Mouse (Mus musculus) c-Kit-positive CD71-positive TER-119-negative erythroid progenitor cells, embryonic 14.5 days (primary cell): ENCODE data around the gene Plxna2.

ENCODE experiments used
- DNase-seq: peaks from one replicate; pipeline ENCODE4 v3.0.0-alpha.2; 2013; ENCODE audit warnings: low read depth

Gene Plxna2

GRCm38 (mm10) chr1:194660426-194661119 lies 42.6 kb downstream of the Plxna2 start:
- no peak for DNase-seq

- no peak for DNase-seq
Observed at GRCm38 (mm10) chr1:194663021-194663420, 45.0 kb downstream of the Plxna2 start.

- DNase-seq: no peak
Observed at GRCm38 (mm10) chr1:194665715-194666114, 47.7 kb downstream of the Plxna2 start.

DNA sequence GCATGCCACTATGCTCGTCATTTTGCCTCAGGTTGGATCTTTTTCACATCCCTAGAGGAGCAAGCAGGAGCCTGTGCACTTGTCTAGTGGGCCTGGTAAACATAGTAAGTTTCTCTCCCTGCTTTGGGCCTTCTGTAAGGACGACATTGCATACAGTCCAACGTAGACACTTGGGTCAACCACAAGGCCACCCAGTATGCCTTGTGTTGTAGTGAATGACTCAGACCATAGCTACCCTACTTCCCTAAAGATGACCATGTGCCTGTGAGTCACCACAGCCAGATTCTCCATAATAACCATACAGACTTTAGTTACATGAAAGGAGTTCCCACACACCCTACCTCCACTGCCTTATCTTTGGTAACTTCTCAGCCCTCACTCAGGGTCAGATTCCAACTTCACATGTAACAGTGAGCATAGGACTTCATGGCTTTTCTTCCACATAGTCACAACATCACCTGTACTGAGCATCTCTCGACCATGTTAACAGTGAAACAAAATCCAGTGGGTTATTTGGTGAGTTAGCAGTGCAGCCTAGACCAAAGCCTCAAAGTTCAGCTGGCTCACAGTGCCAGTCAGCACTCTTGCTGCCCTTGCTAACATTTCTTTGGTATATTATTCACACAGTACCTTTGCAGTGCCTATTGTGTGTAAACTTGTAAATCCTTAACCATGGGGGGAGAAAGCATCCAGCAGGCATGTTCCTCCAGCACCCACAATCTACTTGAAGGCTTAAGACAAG lies 53.9 kb downstream of the Plxna2 start:
- DNase-seq: no peak

DNA sequence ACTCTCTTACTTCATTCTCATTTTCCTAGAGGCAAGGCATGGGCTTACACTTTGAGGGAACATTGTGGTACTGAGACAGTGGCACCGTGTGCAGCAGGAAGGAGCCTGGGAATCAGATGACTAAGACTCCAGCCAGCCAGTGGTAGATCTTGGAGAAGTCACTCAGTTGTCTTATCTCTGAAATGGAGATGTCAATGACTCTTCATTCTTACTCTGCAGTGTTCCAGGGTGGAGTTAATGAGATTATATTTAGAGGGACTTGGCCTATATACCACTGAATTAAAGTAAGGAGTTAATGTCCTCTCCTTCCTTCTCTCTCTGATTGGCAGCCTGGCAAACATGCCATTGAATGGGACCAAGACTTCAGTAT lies 54.5 kb downstream of the Plxna2 start:
- peak; percentile 37 for DNase-seq

- DNase-seq: peak; percentile 38
Observed at GRCm38 (mm10) chr1:194673229-194673628, 55.2 kb downstream of the Plxna2 start.

- no peak for DNase-seq
Observed at GRCm38 (mm10) chr1:194675106-194675890, 57.3 kb downstream of the Plxna2 start.

GRCm38 (mm10) chr1:194675891-194676200 lies 57.8 kb downstream of the Plxna2 start:
- DNase-seq: peak; percentile 63

GRCm38 (mm10) chr1:194677878-194678277 lies 59.9 kb downstream of the Plxna2 start:
- DNase-seq: no peak

DNA sequence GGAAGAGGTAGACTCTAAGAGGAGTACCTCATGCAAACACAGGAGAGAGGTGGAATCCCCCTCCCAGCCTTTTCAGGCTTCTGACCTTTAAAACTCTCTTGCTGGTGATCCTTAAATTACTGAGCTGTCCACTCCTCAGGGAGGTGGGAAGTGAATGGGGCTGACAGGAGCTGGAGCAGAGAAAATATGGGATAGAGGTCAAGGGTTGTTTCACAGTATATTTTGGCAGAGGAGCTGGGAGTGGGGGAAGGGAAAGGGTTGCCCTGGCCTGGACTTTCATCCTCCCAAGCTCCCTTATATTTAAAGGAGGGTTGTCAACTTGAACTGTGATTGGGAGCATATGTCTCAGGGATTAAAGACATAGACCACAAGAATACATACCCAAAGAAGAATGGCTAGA lies 61.1 kb downstream of the Plxna2 start:
- DNase-seq: no peak

- DNase-seq: no peak
Observed at GRCm38 (mm10) chr1:194680136-194680535, 62.1 kb downstream of the Plxna2 start.

- DNase-seq: no peak
Observed at GRCm38 (mm10) chr1:194682021-194682420, 64.0 kb downstream of the Plxna2 start.

DNA sequence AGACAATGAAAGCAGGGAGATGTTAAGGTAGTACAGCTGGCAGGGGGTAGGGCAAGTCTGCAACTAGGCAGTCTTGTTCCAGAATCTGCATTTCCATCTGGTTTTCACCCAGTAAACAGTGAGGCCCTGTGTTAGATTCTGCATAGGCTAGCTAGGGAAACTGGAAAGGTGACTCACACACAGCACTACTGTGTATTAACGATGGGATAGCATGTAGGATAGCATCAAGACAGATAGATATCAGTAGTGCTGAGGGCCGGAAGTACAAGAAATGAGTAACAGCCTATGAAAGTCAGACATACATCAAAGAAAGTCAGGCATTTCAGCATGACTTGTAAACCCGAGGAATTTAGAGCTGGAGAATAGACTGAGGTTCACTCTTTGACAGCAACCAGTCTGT lies 65.1 kb downstream of the Plxna2 start:
- DNase-seq: no peak

GRCm38 (mm10) chr1:194685896-194686295 lies 67.9 kb downstream of the Plxna2 start:
- no peak for DNase-seq

DNA sequence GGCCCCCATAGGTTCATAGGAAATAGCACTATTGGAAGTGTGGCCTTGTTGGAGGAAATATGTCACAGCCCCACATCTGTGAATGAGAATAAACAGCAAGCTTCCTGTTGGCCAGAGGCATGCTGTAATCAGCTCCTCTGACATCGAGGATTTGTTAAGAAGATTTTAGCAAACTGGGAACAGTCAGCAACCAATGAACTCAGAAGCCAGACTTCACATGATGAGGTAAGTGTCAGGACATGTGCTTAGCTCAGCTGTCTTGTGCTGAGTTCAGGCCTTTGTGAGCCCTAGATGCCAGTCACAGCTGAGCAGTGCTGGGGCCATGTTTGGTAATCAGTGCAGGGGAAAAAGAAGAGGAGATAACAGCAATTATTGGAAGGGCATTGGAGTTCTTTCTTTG lies 69.7 kb downstream of the Plxna2 start:
- no peak for DNase-seq

DNA sequence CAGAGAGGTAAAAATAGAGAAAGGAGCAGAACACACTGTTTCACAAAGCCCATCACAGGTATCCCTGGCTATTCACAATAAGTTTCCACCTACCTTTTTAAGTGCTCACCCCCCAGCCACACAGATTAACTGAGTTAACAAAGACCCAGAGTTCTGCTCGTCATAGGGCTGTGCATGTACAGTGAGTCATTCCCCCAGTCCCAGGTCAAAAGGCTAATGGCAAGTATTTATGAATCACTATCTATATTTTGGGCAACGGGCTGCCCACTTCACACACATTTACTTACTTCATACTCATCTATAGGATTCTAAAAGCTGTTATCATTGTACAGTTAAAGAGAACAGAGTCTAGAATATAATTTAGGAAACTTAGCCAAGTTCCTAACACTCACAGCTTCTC lies 70.1 kb downstream of the Plxna2 start:
- DNase-seq: no peak

GRCm38 (mm10) chr1:194693063-194693462 lies 75.0 kb downstream of the Plxna2 start:
- DNase-seq: no peak

DNA sequence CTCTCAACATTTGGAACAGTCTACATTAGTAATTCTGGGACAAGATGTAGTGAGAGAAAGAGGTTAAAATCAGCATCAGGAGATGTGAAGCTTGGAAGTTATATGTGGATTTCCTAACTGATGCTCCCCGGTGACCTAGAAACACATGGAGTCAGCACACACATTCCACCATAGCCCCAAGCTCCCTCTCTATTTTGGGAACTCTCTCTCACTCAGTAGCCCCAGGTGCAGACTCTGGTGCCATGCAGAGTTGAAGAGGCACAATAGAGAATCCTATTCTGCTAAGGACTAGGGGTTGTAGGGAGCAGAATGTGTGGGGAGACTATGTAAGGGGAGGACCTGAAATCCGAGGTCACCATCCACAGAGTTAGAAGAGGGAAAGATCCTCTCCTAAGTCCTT lies 75.5 kb downstream of the Plxna2 start:
- no peak for DNase-seq

DNA sequence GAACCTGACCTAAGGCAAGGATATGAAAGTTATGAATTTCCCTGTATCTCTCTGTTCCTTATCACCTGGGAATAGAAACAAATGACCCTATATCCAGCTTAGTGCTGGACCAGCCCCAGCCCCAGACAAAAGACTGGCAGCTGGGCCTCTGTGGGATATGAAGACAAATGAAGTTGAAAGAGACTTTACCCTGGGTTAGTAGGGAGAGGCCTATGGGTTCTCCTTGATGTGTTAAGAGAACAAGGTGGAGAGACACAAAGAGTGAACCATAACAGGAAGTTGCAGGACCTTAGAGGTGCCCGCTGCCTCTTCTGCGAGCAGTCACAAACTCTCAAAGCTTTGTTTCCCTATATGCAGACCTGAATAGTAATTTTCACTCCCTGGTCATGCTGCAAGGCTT lies 76.8 kb downstream of the Plxna2 start:
- DNase-seq: no peak

DNA sequence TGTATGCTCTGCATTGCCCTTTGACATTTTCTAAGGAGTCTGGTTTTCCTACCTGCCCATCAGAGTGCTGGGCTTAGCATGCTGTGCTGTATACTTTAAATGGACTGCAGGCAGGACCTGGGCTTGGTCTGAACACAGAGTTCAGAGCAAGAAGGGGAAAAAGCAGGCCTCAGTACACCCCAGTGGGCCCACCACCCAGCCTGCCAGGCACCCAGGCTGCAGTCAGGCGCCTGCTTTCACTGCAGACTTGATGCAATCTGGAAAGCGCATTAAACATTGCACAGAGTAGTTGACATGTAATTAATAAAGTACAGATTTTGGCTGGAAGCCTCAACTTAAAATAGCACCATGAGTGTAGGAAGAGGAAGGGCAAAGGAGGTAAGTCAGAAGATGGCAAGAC lies 79.4 kb downstream of the Plxna2 start:
- no peak for DNase-seq

DNA sequence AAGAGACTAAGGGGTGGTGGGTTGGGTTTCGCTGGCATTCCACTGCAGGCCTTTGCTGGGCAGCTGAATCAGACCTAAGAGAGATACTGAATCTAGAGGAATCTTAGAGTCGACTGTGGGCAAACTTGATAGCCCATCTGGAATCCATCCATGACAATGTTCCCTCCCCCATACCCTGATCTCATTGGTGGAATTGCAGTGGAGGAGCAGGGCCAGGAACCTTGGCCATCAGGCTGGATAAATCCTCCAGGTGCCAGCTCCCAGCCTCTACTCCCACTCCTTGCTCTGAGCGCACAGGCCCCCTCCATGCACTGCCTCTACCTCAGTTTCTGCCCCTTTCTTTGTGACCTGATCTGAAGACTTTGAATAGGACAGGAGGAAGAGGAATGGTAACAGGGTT lies 81.3 kb downstream of the Plxna2 start:
- no peak for DNase-seq

DNA sequence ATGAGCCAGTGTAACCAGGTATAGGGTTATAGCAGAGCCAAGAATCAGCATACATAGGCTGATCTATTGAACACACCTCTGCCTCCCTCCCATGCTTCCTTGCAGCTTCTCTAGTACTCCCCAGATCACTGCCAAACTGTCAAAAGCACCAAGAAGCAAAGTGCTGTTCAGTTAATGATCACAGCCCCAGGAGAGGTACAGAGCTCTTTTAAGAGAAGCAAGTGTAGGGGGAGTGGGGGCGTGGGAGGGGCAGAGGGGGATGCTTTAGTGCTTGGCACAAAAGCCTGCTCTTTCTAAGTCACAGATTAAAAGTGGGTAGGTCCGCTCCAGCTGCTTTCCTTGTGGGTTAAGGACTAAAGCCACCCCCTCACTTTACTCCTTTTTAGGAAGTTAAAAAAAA lies 85.2 kb downstream of the Plxna2 start:
- no peak for DNase-seq

GRCm38 (mm10) chr1:194704171-194704855 lies 86.3 kb downstream of the Plxna2 start:
- no peak for DNase-seq
